ENCODE assay signal across 1 mouse cellular context in the genomic region with DNA sequence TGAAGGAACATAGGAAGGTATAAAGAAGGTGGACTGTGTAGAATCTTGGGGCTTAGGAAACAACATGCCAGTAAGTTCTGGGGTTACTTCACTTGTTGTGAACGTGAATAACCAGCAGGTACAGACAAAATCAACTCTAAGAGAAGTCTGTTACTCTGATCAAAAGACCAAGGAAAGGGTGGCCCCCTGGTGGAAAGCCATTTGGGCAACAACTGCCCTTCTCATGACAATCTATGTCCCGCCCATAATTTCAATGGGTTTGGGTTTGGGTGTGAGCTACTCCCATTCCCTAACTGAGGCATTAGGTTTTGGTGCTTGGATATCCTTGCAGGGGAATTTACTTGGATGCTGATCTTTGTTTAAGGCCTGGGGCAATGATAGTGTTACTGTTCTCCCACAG.
TF ChIP-seq lines count a peak whose summit lies in the region.

No protein-coding gene starts in this region.

TF ChIP-seq in CH12.LX, 34 proteins besides CTCF, POLR2A, EP300 and RAD21:
- no peak for TF ChIP-seq NELFE (IDR thresholded peaks at IDR 0.05; ENCODE audit: low read depth, low read length)
- TF ChIP-seq SMC3 (IDR thresholded peaks at IDR 0.05; ENCODE audit: low read depth, low read length), result peak; percentile 67
